Mouse (Mus musculus) erythroid progenitor cell, adult 5-6 weeks (primary cell): ENCODE results near the gene Dnah12. TPM values are rescaled to one million over a fixed set of nuclear protein-coding genes. Genes with fewer than 3 reads are reported as not detected.

Experiments used
- total RNA-seq, 2 experiments: library from RNA; stranded (forward) in 1 of 2; stranded (reverse) in 1 of 2; fragments of 150-400 nt in 1 of 2; fragments of 186-747, 209-891 nt in 1 of 2; gene quantifications; 2 replicates each; pipeline versions ENCODE4 v1.2.3 to v1.2.4; 2015 to 2017; ENCODE audit warnings: low replicate concordance in 2 of 2

Gene Dnah12
- total RNA-seq, 2 experiments from 2014 or later: not detected

Other genes starting within 250 kb of the Dnah12 start
- 32.4 and 47.4 TPM in 2 replicates for gene Slmap, start 158.3 kb upstream of the Dnah12 start, total RNA-seq (2015; ENCODE audit: low replicate concordance)
- 55.1 and 79.7 TPM in 2 replicates for gene Slmap, start 158.3 kb upstream of the Dnah12 start, total RNA-seq (2017; ENCODE audit: low replicate concordance)
- gene Dennd6a, start 119.4 kb upstream of the Dnah12 start, total RNA-seq (2015; ENCODE audit: low replicate concordance): 19.8 and 36.0 TPM in 2 replicates
- 24.9 and 31.7 TPM in 2 replicates for gene Dennd6a, start 119.4 kb upstream of the Dnah12 start, total RNA-seq (2017; ENCODE audit: low replicate concordance)
- gene Arf4, start 55.2 kb upstream of the Dnah12 start, total RNA-seq (2015; ENCODE audit: low replicate concordance): 95.1 and 143 TPM in 2 replicates
- 17.3 and 44.2 TPM in 2 replicates for gene Arf4, start 55.2 kb upstream of the Dnah12 start, total RNA-seq (2017; ENCODE audit: low replicate concordance)
- 2.2 and 5.4 TPM in 2 replicates for gene Pde12, start 23.4 kb upstream of the Dnah12 start, total RNA-seq (2015; ENCODE audit: low replicate concordance)
- 5.9 and 7.4 TPM in 2 replicates for gene Pde12, start 23.4 kb upstream of the Dnah12 start, total RNA-seq (2017; ENCODE audit: low replicate concordance)
- not detected in 2 replicates for gene Asb14, start 201.3 kb downstream of the Dnah12 start, total RNA-seq (2015; ENCODE audit: low replicate concordance)
- gene Asb14, start 201.3 kb downstream of the Dnah12 start, total RNA-seq (2017; ENCODE audit: low replicate concordance): not detected in 2 replicates